Mouse (Mus musculus): ENCODE measurements at regions not wholly inside any gene's neighbourhood (a gene's known extent, or its start where the extent isn't known, plus 50 kb on each side); places are given as distances from the start of the nearest gene placed in this dataset.

DNA sequence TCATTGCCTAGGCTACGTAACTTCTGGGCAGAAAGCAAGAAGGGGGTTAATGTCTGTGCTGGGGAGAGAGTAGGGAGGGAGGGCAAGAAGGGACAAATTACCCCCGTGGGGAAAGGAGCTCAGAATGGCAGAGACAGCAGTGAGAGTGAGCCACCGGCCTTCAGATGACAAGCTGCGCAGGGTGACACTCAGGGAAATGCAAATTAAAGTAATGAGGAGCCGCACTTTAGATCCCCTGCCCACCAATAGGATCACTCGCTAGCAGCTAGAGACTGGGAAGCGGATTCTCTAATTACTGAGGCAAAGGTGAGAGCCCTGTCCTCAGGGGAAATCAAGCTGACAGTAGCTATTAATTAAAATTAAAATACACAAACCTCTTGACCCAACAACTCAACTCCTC is 202.5 kb downstream of the Arhgef10l start:
- DNase-seq: no peak

DNA sequence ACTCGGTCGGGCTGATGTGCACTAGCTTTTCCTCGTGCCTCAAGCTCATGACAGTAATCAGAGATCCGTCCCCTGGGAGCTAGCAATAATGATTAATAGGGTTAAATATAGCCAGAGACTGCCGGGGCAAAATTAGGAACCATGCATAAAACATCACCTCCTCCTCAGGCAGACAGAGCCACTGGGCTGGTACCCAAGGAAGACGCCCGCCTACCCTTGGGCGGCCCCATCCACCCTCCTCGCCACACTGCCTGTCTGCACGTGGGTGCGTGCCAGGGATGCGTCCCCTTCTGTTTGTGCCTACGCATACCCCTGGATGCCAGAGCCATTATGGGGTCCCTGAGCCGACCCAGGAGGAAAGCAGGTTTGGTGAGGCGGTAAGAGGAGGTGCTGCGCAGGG is 204.5 kb downstream of the Arhgef10l start:
- DNase-seq: peak; percentile 78

DNA sequence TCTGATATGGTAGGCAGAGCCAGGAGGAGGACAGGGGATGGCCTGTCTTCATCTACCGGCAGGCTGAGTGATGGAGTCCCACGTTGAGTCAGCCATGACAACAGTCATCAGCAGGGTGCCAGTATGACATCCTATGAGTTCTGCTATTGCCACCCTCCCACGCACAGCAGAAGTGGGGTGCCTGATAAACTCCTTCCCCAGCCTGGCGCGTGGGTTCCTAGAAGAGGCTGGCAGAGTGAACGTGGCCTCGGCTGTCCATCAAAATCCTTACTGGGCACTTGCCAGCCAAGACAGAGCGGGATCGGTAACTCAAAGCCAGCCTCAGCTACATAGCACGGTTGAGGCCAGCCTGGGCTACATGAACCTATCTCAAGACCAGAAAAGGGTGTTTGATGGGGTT is 202.5 kb upstream of the Igsf21 start:
- peak; percentile 58 for DNase-seq

DNA sequence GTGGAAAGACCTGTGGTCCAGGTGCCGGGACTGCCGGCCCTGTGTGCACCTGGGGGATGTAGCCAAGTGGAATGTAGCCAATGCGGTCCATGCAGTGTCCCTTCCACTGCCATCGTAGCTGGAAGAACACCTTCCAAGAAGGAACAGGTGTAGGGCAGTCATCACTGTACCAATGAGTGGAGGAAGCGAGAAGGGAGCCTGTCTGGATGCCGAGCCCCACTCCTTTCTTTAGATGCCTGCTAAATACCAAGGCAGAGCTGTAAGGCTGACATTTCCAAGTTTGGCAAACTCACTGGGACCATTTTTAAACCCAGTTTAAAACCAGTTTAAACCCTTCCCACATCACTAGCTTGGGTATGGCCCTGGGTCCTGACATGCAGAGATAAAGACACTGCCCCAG is 199.9 kb upstream of the Igsf21 start:
- no peak for DNase-seq

DNA sequence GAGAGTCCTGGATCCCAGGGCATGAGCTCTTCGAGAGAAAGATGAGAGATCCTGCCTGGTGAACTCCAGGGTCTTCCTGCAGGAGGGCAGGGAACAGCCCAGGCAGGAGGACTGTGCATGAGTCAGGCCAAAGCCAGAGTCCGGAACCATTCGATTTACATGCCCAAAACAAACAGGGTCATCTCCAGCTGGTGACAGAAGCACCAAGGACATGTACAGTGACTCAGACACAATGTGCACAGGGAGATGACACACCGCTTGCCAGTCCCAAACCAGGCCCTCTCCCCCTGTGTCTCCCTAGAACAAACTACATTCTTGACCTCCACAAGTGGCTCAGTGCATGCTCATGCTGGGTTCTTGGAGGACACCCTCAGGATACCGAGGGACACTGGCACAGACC is 199.3 kb upstream of the Igsf21 start:
- no peak for DNase-seq

DNA sequence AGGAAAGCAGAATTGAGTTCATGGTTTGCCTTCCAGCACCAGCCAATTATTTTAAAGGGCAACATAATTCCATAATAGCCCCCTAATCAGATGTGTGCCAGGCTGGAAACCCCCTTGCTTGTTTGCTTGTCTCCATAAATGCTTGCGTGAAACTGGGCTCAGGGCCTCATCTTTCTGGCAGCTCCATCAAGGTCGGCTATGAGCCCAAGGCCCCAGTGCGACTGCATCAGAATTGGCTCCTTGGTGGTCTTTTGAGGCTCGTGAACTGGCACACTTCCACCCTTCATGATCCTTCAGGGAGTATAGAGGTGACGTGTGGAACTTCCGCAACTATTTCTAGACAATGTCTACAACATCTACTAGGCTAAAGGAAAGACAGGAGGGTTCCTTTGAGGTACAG is 196.6 kb upstream of the Igsf21 start:
- DNase-seq: no peak

DNA sequence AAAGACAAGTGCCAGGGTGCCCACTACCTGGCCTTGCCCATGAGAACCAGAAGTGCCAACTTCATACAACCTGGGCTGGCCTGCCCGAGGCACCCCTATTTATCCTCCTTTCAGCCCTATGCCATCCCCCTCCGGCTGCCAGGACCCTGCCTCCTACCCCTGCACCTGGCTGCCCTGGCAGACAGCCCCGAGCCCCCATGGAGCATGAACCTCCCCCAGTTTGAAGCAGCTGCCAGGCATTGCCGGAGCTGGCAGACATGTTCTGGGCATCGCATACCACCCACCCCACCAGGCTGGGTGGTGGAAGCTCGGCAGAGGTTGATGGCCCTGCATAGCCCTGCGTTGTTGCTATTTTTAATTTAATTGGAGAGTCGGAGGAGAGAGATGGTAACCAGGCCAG is 195.2 kb upstream of the Igsf21 start:
- no peak for DNase-seq

DNA sequence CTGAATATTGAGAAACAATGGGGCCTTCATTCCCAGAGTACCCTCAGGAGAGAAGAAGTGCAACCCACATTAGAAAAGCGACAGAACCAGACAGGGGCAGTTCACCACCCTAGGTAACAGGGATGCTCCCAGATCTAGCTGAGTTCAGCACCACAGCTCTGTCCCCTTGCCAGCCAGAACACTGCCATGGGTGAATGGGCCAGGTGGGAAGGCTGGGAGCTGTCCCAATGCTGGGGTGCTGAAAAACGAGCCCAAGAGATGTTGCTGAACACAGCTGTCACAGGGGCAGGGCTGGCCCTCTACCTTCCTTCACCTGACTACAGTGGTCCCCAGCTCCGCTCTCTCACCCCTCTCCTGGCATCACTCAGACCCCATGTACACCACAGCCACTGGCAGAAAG is 193.3 kb upstream of the Igsf21 start:
- no peak for DNase-seq

DNA sequence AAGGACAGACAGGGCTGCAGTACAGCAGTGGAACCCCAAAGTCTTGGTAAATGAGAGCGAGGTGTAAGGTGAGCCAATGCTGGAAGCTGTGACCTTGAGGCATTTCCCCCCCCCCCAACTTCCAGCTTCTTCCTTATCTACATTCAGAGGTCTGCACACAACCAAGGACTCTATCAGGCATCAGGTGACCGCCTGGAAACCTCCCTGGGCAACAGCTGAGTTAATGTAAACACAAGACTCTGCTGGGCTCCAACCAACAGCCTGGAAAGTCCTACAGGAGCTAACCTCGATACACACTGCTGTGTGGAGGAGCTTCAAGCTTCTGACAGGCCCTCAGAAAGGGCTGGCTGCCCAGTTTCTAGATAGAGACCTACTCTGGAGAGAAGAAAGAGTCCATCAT is 189.4 kb upstream of the Igsf21 start:
- DNase-seq: no peak

DNA sequence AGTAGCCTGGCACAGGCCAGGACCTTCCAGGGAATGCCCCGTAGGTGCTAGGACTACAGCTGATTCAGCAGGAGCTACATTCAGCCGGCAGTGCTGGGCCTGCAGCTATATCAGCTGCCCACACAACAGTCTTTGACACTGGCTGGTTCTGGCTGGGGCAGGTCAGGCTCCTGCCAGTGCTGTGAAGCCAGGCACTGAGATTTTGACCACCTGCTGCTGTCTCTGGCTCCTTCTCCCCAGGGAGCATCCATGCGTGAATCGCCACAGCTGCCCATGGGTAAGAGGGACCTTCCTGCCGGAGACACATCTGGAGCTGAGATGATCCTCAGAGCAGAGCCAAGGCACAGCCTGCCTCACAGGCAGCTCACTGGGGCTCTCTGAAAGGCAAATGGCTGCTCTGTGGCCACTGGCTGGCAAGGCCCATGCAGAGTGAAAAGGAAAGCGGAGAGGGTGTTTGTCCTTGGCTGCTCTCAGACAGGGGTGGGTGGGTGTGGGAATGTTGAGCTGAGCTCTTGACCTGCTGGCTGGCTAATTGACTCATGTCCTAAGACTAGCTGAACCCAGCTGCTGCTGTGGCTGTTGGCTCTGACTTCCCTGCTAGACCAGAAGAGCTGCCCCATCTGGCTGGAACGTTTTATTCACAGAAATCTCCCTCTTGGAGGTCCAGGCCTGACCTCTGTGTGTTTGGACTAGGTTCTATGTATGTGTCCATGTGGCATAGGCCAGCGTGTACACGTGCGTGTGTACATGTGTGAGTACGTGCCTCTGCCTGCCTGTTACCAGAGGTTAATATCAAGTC is 187.4 kb upstream of the Igsf21 start:
- no peak for DNase-seq

DNA sequence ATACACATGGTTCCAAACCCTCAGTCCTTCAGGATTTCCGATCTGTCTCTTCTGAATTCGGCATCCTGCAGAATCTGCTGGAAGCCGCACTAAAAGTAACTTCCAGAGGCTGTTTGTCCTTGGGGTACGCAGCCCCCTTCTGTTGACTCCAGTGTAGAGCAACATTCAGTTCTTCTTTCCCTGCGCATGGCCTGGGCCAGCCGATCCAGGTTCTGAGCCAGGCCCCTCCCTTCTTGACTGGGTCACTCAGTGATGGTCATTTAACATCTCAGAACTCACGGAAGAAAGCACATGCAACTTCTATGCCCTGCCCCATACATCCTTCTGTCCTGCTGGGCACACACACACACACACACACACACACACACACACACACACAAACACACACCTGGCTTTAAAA is 185.5 kb upstream of the Igsf21 start:
- DNase-seq: no peak

DNA sequence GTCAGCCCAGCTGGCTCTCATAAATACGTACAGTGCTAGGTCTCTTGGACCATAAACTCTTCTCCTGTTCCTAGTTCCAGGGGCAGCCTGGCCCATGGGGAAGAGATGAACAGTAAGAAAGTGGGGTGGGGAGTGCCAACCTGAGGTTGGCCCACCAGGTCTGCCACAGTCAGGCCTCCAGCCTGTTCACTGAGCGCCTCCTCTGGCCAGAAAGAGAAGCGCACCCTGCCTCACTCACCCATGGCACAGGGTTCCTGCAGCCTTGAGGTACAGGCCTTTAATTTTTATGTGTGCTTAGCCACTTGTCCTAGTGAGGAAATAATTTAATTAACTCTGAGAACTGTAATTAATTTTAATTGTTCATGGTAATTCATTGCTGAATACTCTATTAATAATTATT is 180.5 kb upstream of the Igsf21 start:
- DNase-seq: no peak

DNA sequence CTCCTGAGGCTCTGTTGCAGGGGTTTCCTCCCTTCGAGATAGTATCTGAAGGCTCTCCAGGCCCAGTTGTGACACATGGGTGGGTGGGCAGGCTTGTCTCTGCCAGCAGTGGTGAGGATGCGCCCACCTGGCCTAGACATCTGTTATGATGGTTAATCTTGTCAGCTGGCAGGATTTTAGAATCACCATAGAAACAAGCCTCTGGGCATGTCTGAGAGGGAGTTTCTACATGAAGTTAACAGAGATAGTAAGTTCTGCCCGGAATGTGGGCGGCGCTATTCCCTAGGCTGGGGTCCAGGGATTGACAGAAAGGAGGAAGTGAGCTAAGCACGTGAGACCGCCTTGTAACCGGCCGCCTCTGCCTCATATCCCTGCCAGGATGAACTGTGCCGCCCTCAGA is 177.2 kb upstream of the Igsf21 start:
- DNase-seq: peak; percentile 78

DNA sequence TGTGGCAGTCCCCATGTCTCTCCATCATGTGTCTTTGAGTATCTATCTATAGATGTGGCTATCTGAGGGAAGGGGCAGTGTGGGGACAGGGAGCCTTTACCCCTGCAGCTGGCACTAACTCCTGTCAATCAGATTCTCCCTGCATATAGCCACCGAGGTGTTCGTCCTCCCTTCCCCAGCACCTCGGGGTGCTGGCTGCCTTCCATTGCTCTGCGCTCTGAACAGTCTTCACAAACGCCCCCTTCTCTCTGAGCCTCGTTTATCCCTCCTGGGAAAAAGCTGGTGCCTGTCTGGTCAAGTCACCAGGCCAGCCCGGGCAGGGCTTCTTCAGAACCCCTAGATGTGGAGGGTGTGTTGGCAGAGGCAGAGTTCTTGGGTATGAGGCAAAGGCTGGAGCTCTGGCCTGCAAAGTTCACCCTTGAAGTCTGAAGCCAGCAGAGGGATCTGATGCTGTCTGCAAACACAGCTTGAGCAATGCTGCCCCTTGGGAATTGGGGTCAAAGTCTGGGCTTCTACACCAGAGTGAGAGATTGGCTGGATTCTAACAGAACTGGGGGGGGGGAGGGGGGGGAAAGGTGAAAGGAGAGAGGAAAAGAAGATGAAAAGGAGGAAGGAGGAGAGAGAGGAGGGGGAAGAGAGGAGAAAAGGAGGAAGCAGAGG is 175.5 kb upstream of the Igsf21 start:
- DNase-seq: no peak

DNA sequence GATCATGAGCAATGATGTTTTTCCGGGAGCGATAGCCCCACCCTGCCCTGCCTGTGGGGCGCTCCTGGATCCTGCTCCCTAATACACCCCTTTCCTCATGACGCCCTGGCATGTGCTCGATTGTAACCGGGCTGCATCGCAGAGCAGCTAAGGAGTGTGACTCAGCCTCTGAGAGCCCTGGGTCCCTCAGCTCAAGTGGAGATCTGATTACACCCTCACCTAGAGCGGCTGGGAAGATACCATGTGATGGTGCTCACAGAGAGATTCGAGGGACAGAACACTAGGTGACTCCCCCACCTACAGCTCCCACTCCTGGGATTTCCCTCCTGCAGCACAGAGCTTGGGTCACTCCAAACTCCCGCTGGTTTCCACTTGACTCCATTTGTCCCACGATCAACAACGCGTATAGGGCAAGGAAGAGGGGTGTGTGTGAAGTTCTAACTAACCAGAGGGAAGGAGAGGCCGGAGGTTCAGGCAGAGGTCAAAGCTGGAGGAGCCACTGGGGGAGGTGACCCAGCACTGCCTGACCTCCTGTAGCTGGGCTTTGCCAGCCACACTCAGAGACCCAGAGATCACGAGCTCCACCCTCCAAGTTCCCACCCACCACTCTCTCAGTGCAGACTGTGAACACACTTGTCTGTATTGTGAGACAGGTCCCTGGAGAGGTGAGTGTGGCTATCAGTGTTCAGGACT is 173.3 kb upstream of the Igsf21 start:
- no peak for DNase-seq

DNA sequence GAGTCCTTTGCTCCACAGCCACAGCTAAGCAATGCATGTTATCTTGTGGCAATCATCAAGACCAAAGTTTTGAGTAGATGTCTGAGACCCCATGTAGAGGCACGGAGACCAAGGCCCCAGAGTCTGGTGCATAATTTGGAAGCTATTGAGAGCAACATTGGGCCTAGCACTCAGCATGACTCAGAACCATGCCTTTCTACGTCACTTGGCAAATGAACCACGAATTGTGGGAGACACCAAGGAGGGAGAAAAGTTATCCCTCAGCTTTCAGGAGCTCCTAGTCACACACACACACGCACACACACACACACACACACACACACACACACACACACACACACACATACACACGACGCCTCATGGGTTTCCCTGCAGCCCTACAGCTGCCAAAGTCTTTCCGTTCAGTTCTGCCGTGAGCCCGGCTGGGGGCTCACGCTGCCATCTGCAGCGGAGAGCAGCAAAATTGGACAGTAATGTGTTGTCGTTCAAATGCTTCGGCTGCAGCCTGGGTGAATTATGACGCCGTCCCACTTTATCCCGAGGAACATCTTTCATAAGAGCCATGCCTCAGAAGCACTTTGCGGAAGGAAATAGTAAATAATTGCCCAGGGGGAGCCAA is 165.8 kb upstream of the Igsf21 start:
- peak; percentile 28 for DNase-seq

DNA sequence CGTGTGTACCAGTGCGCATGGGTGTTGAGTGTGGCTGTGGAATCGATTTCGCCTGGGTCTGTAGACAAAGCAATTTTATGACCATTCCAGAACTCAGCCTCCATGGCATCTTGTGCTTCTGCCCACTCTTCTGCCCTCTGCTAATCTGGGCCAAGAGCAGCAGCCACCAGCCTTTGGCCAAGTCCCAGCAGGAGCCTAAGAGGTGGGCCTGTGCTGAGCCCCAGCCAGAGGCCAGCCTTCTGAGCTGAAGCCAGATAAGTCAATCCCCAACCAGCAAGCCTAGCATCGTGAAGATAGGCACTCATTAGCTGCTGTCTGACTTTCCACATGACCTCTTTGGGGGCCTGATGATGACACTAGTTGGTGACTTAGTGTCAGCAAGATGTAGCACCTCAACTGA is 161.9 kb upstream of the Igsf21 start:
- no peak for DNase-seq

DNA sequence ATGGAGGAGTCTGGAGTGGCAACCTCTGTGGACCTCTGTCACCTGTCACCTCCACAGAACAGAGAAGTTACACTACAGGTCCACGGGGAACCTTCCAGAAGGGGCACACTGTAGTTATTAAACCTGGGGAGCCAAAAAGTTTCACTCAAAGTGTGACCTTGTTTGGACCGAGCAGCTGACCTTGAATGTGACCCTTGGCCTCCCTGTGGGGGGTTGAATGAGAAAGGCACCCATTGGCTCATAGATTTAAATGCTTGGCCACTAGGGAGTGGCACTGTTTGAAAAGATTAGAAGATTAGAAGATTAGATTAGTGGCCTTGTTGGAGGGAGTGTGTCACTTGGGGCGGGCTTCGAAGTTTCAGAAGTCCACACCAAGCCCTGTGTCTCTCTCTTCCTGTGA is 160.3 kb upstream of the Igsf21 start:
- no peak for DNase-seq

DNA sequence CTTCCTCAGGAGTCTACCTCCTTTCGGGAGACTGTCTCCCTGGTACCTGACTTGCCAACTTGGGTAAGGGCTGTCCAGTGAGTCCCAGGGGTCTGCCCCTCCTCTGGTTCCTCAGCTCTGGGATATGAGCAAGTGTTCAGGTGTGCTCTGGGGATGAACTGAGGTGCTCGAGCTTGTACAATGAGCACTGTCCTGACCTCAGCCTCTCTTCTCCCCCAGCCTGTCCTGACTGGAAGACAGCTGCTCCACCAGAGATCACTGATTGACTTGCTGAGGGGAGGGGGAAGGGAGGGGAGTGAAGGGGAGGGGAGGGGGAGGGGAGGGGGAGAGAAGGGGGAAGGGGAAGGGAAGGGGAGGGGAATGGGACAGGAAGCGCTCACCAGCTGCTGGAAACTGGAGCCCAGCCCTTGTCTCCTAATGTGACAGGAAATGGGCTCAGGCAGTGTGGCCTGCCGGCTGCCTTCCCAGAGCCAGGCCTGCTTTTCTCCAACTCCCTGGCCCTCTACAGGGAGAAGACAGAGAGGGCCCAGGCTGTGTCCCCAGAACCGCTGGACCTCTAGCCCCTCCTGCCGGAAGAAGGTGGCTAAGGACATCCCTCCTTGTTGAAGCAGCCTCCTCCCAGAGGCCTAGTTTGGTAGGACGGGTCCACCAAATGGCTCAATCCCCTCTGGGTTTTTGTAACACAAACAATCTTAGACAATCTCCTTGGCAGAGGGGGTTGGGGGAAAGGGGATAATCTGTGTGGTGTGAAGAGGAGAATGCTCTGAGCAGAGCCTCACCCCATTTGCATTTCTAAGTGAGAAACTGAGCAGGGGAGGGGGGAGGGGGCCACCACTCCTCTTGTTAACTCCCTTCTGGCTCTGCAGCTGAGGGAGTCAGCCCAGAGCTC is 159.7 kb upstream of the Igsf21 start:
- DNase-seq: no peak

DNA sequence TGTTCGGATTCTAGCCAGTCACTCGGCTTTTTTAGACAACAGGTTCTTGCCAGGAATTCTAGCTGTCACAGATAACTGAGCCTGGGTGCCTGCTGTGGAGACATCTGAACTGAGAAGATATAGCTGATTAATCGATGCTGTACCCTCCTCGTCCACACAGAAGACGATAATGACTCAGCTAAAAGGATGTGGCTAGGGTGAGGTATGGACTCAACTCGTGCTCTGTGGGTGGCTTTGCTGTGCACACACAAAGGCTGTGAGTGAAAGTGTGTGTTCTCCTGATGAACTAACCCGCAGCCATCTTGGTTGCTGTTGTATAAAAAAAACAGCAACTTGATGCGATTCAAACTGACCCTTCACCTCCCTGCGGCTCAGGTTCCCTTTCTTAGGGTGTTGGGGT is 158.8 kb upstream of the Igsf21 start:
- no peak for DNase-seq

DNA sequence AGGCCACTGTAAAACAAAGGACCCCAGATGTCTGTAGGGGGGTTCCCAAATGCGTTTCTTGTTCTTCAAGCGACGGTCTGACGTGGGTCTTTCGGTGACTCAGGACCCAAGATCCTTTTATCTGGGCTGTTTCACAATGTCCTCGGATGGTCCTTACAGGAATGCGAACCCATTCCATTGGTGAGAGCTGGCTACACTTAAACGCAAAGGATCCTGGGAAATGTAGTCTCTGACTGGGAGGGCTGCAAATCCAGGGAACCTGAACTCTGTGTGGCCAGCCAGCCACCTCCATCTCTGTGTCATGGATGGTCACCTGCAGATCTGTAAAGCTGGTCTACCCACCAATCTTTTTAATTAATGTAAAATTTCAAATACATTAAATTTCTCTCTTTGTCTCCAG is 156.5 kb upstream of the Igsf21 start:
- DNase-seq: no peak

DNA sequence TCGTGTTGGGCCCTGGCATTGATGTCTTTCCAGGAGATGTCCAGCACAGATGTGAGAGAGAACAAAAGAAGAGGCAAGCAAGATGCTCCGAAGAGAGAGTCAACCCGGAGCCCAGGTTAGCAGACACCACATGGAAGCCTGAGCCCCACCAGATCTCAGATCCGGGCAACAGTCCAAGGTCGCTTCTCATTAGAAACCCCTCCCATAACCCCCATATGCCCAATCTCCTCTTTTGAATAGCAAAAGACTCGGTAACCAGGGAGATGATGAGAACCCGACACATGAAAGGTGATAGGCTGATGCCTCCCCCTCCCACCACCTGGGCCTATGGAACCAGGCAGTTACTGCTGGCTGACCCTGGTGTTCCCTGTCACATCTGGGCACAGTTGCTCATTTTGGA is 155.7 kb upstream of the Igsf21 start:
- no peak for DNase-seq

DNA sequence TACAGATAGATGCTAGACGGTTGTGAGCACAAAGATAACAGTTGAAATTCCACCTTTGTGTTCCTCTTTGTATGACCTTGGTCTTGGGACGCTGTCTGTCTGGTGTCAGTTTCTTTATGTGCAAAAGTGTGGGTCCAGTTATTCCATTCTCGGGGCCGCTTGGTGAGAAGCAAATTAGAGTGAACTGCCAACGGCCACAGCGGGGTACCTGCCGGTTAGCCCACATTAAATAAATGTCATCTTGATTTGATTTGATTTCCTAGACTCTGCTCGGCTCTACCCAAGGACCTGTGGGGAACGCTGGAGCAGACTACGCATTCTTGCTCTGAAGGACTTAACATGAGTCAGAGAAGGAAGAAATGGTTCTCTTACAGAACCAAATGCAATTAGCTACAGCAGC is 155.0 kb upstream of the Igsf21 start:
- DNase-seq: no peak

Measured in right cerebral cortex, postnatal 25 days (tissue).